Mouse (Mus musculus): ENCODE data around the gene Setd1b. TPM values are rescaled to one million over a fixed set of nuclear protein-coding genes. Genes with fewer than 3 reads are reported as not detected.

Setd1b gene
- total and polyA plus RNA-seq, 3 experiments, result 2.1 to 90.6 (median 76.7) TPM

DNA sequence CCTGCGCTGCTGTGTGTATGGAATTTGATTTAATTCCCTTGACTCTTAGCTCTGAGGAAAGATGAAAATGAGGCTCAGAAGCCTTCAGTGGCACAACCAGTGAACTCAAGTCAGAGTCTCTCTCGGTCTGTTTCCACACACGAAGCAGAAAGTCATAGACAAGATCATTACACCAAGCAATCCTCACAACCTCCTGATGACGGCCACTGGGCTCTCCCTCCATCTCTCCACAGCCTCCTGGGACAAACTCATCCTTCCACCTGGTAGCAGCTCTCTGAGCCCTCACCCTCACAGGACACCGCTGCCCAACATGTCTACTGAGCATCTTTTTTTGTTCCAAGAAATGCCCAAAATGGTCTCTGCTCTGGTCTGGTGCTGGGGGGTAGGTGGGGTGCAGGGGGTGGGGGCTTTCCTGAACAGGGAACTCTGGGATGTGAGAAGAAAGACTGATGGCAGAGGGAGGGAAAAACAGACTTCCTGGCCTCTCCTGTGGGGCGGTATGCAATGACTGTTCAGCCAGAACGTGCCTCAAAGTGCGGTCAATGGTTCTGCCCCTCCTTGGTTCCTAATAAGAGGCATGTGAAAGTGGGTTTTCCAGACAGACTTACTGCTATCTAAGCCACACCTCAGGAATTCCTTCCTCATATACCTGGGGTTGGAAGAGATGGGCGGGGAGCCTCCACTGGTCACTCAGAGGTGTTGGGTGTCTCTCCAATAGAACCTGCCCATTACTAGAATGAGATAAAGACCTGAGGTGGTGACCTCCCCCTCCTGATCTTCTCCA, 11.8 kb upstream of the Setd1b start:
- ATAC-seq (ENCODE audit: extremely low read depth, insufficient number of reproducible peaks, low FRiP score, poor library complexity, severe bottlenecking), result no peak
- no peak for TF ChIP-seq TAL1 (conservative IDR thresholded peaks at IDR 0.05; ENCODE audit: low read depth, low read length)
- no peak for TF ChIP-seq POLR2AphosphoS5 (IDR thresholded peaks at IDR 0.05; ENCODE audit: insufficient replicate concordance, low read depth, low read length)
- H3K36me3 ChIP-seq (replicated peaks), result peaks cover 40% of the 10 kb centered on the region
- no peaks in the 10 kb centered on the region for H3K9me3 ChIP-seq (replicated peaks)
- DNase-seq (ENCODE audit: low spot score), result no peak
- H3K4me3 ChIP-seq (ENCODE audit: low read depth, low read length), result no peak overlapping the region
- H3K27me3 ChIP-seq (ENCODE audit: insufficient read depth, low read length), result no peaks in the 10 kb centered on the region; the same call in 1 of the 2 replicates
- H3K4me1 ChIP-seq (ENCODE audit: insufficient read depth, low read depth, low read length), result peaks cover 69% of the 10 kb centered on the region

- no peaks in the 10 kb centered on the region for H3K9me3 ChIP-seq (replicated peaks)
- DNase-seq (ENCODE audit: low spot score), result no peak
- no peak for TF ChIP-seq CTCF (IDR thresholded peaks at IDR 0.05; ENCODE audit: low read depth, low read length)
- no peak for TF ChIP-seq GATA1 (IDR thresholded peaks at IDR 0.05; ENCODE audit: borderline replicate concordance, low read length)
- no peak for TF ChIP-seq POLR2AphosphoS5 (IDR thresholded peaks at IDR 0.05; ENCODE audit: insufficient replicate concordance, low read depth, low read length)
- no peak for TF ChIP-seq GATA2 (IDR thresholded peaks at IDR 0.05; ENCODE audit: borderline replicate concordance, low read depth, low read length)
- no peak for TF ChIP-seq TAL1 (conservative IDR thresholded peaks at IDR 0.05; ENCODE audit: low read depth, low read length)
- peaks cover 46% of the 10 kb centered on the region for H3K36me3 ChIP-seq (replicated peaks)
- no peak for ATAC-seq (ENCODE audit: extremely low read depth, insufficient number of reproducible peaks, low FRiP score, poor library complexity, severe bottlenecking)
- H3K4me1 ChIP-seq (ENCODE audit: insufficient read depth, low read depth, low read length), result peaks cover 69% of the 10 kb centered on the region
- no peak overlapping the region for H3K4me3 ChIP-seq (ENCODE audit: low read depth, low read length)
- no peaks in the 10 kb centered on the region; the same call in 1 of the 2 replicates for H3K27me3 ChIP-seq (ENCODE audit: insufficient read depth, low read length)
These were observed 11.2 kb upstream of the Setd1b start for GRCm38 (mm10) chr5:123130814-123131148.

- Histone ChIP-seq H3K36me3 (replicated peaks) (peaks cover 58% of the 10 kb centered on the region), H3K4me3 (ENCODE audit: low read depth, low read length) (peak within 1 kb of the TSS; percentile 68; the same call in 1 of the 2 replicates), H3K9me3 (replicated peaks) (no peaks in the 10 kb centered on the region), H3K4me1 (ENCODE audit: insufficient read depth, low read depth, low read length) (peaks cover 80% of the 10 kb centered on the region), H3K27me3 (ENCODE audit: insufficient read depth, low read length) (no peaks in the 10 kb centered on the region; the same call in 1 of the 2 replicates)
- TF ChIP-seq TAL1 (conservative IDR thresholded peaks at IDR 0.05; ENCODE audit: low read depth, low read length), result no peak
- TF ChIP-seq GATA2 (IDR thresholded peaks at IDR 0.05; ENCODE audit: borderline replicate concordance, low read depth, low read length), result no peak
- peak; percentile 77 for TF ChIP-seq CTCF (IDR thresholded peaks at IDR 0.05; ENCODE audit: low read depth, low read length)
- no peak for TF ChIP-seq POLR2AphosphoS5 (IDR thresholded peaks at IDR 0.05; ENCODE audit: insufficient replicate concordance, low read depth, low read length)
- TF ChIP-seq GATA1 (IDR thresholded peaks at IDR 0.05; ENCODE audit: borderline replicate concordance, low read length), result no peak
- DNase-seq (ENCODE audit: low spot score) (peak; percentile 68), ATAC-seq (ENCODE audit: extremely low read depth, insufficient number of reproducible peaks, low FRiP score, poor library complexity, severe bottlenecking) (no peak)
These were observed 9.5 kb upstream of the Setd1b start, which contains the start of gene Rhof for GRCm38 (mm10) chr5:123132308-123133071. Gene Rhof, minus strand, starts transcription at chr5:123132692.

DNA sequence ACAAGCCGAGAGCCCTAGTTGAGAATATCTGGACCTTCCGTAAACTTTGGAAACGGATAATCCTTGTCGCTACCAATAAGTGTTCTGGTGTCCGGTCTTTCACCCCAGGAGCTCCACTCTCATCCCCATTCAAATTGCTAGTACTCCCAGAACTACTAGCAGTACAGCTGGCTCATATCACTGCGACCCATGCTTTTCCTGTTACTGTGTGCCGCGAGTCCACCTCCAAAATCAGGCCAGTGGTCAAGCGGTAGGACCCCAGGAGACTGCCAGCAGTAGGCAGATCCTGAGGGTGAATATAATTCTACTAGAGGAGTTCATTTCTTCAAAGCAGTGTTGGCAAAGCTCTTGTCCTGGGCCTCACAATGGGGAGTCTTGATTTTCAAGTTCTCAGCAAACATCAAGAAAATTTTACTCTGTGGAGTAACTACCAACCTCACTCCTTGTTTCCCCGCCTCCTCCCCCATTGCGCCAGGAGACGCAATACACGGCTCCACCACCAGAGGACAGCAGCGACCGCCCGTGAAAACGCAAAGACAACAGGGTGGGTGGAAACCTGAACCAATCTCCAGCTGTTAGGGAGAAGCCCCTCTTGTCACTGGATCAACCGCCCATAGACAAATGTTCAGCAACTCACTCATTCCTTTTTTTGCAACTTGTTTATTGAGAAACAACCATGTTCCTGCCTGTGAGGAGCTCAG, 8.8 kb upstream of the Setd1b start:
- DNase-seq (ENCODE audit: low spot score), result peak; percentile 61
- no peaks in the 10 kb centered on the region; the same call in 1 of the 2 replicates for H3K27me3 ChIP-seq (ENCODE audit: insufficient read depth, low read length)
- ATAC-seq (ENCODE audit: extremely low read depth, insufficient number of reproducible peaks, low FRiP score, poor library complexity, severe bottlenecking), result no peak
- peak; percentile 99 for TF ChIP-seq CTCF (IDR thresholded peaks at IDR 0.05; ENCODE audit: low read depth, low read length)
- TF ChIP-seq TAL1 (conservative IDR thresholded peaks at IDR 0.05; ENCODE audit: low read depth, low read length), result no peak
- H3K4me1 ChIP-seq (ENCODE audit: insufficient read depth, low read depth, low read length), result peaks cover 85% of the 10 kb centered on the region
- no peaks in the 10 kb centered on the region for H3K9me3 ChIP-seq (replicated peaks)
- H3K36me3 ChIP-seq (replicated peaks), result peaks cover 59% of the 10 kb centered on the region
- H3K4me3 ChIP-seq (ENCODE audit: low read depth, low read length), result no peak overlapping the region; the same call in 1 of the 2 replicates

- ATAC-seq (ENCODE audit: extremely low read depth, insufficient number of reproducible peaks, low FRiP score, poor library complexity, severe bottlenecking), result no peak
- Histone ChIP-seq H3K4me1 (ENCODE audit: insufficient read depth, low read depth, low read length) (peaks cover 85% of the 10 kb centered on the region), H3K9me3 (replicated peaks) (no peaks in the 10 kb centered on the region), H3K36me3 (replicated peaks) (peaks cover 62% of the 10 kb centered on the region), H3K4me3 (ENCODE audit: low read depth, low read length) (no peak overlapping the region), H3K27me3 (ENCODE audit: insufficient read depth, low read length) (no peaks in the 10 kb centered on the region)
- DNase-seq (ENCODE audit: low spot score), result no peak
- TF ChIP-seq TAL1 (conservative IDR thresholded peaks at IDR 0.05; ENCODE audit: low read depth, low read length), result no peak
- TF ChIP-seq CTCF (IDR thresholded peaks at IDR 0.05; ENCODE audit: low read depth, low read length), result no peak
- no peak for TF ChIP-seq GATA1 (IDR thresholded peaks at IDR 0.05; ENCODE audit: borderline replicate concordance, low read length)
- TF ChIP-seq GATA2 (IDR thresholded peaks at IDR 0.05; ENCODE audit: borderline replicate concordance, low read depth, low read length), result no peak
These were observed 8.2 kb upstream of the Setd1b start for GRCm38 (mm10) chr5:123133784-123134143.

DNA sequence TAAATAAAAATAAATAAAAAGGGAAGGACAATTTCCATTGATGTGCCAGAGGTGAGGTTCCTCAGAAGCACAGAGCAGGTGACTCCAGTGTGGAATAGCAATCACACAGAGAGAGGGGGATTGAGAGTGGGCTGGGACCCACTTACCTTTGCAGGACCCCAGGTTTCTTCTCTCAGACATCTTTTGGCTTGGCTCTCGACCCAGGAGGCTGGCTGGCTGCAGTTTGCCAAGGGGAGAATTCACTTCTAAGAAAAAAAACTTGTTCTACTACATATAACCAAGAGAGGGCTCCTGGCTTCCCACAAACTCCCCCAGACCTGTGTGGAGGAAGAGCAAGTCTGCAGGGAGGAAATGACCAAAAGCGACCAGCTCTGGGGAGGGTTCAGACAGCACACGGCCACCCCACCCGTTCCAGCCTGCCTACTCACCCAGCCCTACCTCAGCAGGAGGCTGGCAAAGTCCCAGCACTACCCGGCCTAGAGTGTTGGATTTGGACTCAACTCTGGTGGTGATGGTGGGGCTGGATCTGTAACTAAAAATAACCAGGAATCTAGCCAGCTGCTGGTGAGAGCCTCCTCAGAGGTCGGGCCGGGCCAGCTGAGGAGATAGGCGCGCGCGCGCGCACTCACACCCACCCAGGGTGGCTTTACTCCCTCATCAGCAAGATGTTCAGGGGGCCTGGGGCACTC, 7.7 kb upstream of the Setd1b start:
- DNase-seq (ENCODE audit: low spot score), result no peak
- TF ChIP-seq CTCF (IDR thresholded peaks at IDR 0.05; ENCODE audit: low read depth, low read length), result no peak
- TF ChIP-seq TAL1 (conservative IDR thresholded peaks at IDR 0.05; ENCODE audit: low read depth, low read length), result no peak
- TF ChIP-seq POLR2AphosphoS5 (IDR thresholded peaks at IDR 0.05; ENCODE audit: insufficient replicate concordance, low read depth, low read length), result no peak
- no peak for TF ChIP-seq GATA2 (IDR thresholded peaks at IDR 0.05; ENCODE audit: borderline replicate concordance, low read depth, low read length)
- TF ChIP-seq GATA1 (IDR thresholded peaks at IDR 0.05; ENCODE audit: borderline replicate concordance, low read length), result no peak
- ATAC-seq (ENCODE audit: extremely low read depth, insufficient number of reproducible peaks, low FRiP score, poor library complexity, severe bottlenecking), result no peak
- H3K9me3 ChIP-seq (replicated peaks), result no peaks in the 10 kb centered on the region
- peak overlapping the region; percentile 76; the same call in 1 of the 2 replicates for H3K4me3 ChIP-seq (ENCODE audit: low read depth, low read length)
- no peaks in the 10 kb centered on the region for H3K27me3 ChIP-seq (ENCODE audit: insufficient read depth, low read length)
- H3K36me3 ChIP-seq (replicated peaks), result peaks cover 64% of the 10 kb centered on the region
- peaks cover 85% of the 10 kb centered on the region for H3K4me1 ChIP-seq (ENCODE audit: insufficient read depth, low read depth, low read length)
